Mouse (Mus musculus) liver, postnatal 0 days (tissue): ENCODE measurements around the gene Srebf2.
A peak's percentile ranks its signal among the peaks of the same experiment; 100 is the strongest.

Experiments used
- CTCF ChIP-seq: sonication (generic); IDR thresholded peaks from 2 replicates; pipeline ENCODE4 v1.5.1; 2016; ENCODE audit warnings: antibody characterized with exemption, low read depth
- EP300 ChIP-seq: IDR thresholded peaks from 2 replicates; pipeline ENCODE4 v1.6.1; 2016; ENCODE audit warnings: antibody characterized with exemption, low read depth, mild to moderate bottlenecking

GRCm38 (mm10) chr15:82187401-82187800 is 40.4 kb downstream of the Srebf2 start:
- TF ChIP-seq CTCF (0 out of 2 replicates have a peak, but pooled peaks have one; percentile 25), EP300 (no peak)
